Mouse (Mus musculus): ENCODE measurements at regions not wholly inside any gene's neighbourhood (a gene's known extent, or its start where the extent isn't known, plus 50 kb on each side); places are given as distances from the start of the nearest gene placed in this dataset.

- TF ChIP-seq CTCF (IDR thresholded peaks at IDR 0.05; ENCODE audit: borderline replicate concordance, insufficient read depth, low read length) = no peak
- TF ChIP-seq POLR2A (IDR thresholded peaks at IDR 0.05; ENCODE audit: low read depth, low read length) = no peak
These were observed 213.4 kb upstream of the Mkln1 start for GRCm38 (mm10) chr6:31185151-31185550.
